Mouse (Mus musculus): ENCODE results near the gene Atg101. TPM values are rescaled to one million over a fixed set of nuclear protein-coding genes. Genes with fewer than 3 reads are reported as not detected.

Atg101 gene
- polyA plus RNA-seq (2015; fragmentation: Nextera tagmentation; extraction: Ambion mirVana): 74.8 and 79.8 TPM in 2 replicates

GRCm38 (mm10) chr15:101283911-101284750, at the start of gene Atg101:
TSS of gene Atg101 (plus strand) at chr15:101284272.
- WGBS: under 1% methylated on average over 61 of the region's 61 CpGs
- H3K9me3 ChIP-seq (replicated peaks; ENCODE audit: control insufficient read depth, low read length, poor library complexity, severe bottlenecking): no peaks in the 10 kb centered on the region
- H3K4me3 ChIP-seq (ENCODE audit: low read depth, low read length): peak within 1 kb of the TSS; percentile 80
- peak within 1 kb of the TSS; percentile 88 for H3K9ac ChIP-seq (ENCODE audit: low read depth, low read length)
- peak within 1 kb of the TSS; percentile 81 for H3K27ac ChIP-seq (ENCODE audit: low read length)
- peak within 1 kb of the TSS; percentile 91 for H3K4me2 ChIP-seq (ENCODE audit: low read length)
- H3K36me3 ChIP-seq (ENCODE audit: control insufficient read depth, insufficient read depth, low read length): peaks cover under 1% of the 10 kb centered on the region
- H3K27me3 ChIP-seq (ENCODE audit: control insufficient read depth, insufficient read depth, low read depth, low read length): no peaks in the 10 kb centered on the region
- peak; percentile 93 for ATAC-seq
- H3K4me1 ChIP-seq (ENCODE audit: control insufficient read depth, insufficient read depth, low read length): peaks cover 13% of the 10 kb centered on the region

DNA sequence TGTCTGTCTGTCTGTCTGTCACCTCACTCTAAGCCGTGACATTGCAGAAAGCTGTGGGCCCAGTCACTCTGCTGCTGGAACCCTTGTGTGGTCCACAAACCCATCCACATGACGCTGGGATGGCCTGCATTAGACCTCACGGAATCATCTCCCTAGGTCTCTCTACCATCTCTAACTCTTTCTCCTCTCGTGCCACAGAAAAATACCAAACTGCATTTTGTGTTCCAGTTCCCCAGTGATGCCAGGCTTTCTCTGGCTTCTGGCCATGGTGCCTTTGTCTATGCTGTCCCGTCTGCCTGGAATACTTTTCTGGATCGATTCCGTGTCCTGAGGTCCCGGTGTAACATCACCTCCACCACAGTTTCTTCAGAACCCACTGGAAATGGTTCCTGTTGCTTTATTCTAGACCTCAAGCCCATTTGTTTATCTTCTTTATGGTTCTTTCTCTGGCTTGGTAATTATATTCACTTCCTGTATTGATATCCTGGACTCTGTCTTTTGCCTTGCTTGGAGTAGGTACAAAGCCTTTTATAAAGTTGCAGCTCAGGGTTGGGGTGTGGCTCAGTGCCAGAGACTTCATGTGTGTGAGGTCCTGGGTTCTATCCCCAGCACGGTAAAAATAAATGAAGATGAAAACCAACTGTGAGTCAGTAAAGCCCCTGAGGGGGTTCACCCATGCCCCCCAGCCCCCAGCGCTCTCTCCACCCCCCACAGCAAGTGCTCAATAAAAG, 49.3 kb upstream of the Atg101 start:
- H3K9me3 ChIP-seq (replicated peaks; ENCODE audit: control insufficient read depth, low read length, poor library complexity, severe bottlenecking): no peaks in the 10 kb centered on the region
- no peak overlapping the region for H3K4me3 ChIP-seq (ENCODE audit: low read depth, low read length)
- H3K4me2 ChIP-seq (ENCODE audit: low read length): no peak overlapping the region
- no peak overlapping the region for H3K27ac ChIP-seq (ENCODE audit: low read length)
- H3K9ac ChIP-seq (ENCODE audit: low read depth, low read length): no peak overlapping the region
- H3K36me3 ChIP-seq (ENCODE audit: control insufficient read depth, insufficient read depth, low read length): no peaks in the 10 kb centered on the region; the same call in 1 of the 2 replicates
- 69% methylated on average over 10 of the region's 10 CpGs for WGBS
- H3K4me1 ChIP-seq (ENCODE audit: control insufficient read depth, insufficient read depth, low read length): 0 out of 2 replicates have a peak, but pooled peaks cover 3% of the 10 kb centered on the region
- ATAC-seq: no peak
- H3K27me3 ChIP-seq (ENCODE audit: control insufficient read depth, insufficient read depth, low read depth, low read length): no peaks in the 10 kb centered on the region

GRCm38 (mm10) chr15:101235342-101235698, 48.8 kb upstream of the Atg101 start:
- 32% methylated on average over 5 of the region's 5 CpGs for WGBS
- no peak overlapping the region for H3K9ac ChIP-seq (ENCODE audit: low read depth, low read length)
- ATAC-seq: no peak
- H3K4me1 ChIP-seq (ENCODE audit: control insufficient read depth, insufficient read depth, low read length): 0 out of 2 replicates have a peak, but pooled peaks cover 3% of the 10 kb centered on the region
- no peak overlapping the region for H3K4me2 ChIP-seq (ENCODE audit: low read length)
- no peak overlapping the region for H3K27ac ChIP-seq (ENCODE audit: low read length)
- H3K4me3 ChIP-seq (ENCODE audit: low read depth, low read length): no peak overlapping the region
- H3K27me3 ChIP-seq (ENCODE audit: control insufficient read depth, insufficient read depth, low read depth, low read length): no peaks in the 10 kb centered on the region
- no peaks in the 10 kb centered on the region; the same call in 1 of the 2 replicates for H3K36me3 ChIP-seq (ENCODE audit: control insufficient read depth, insufficient read depth, low read length)
- H3K9me3 ChIP-seq (replicated peaks; ENCODE audit: control insufficient read depth, low read length, poor library complexity, severe bottlenecking): no peaks in the 10 kb centered on the region

DNA sequence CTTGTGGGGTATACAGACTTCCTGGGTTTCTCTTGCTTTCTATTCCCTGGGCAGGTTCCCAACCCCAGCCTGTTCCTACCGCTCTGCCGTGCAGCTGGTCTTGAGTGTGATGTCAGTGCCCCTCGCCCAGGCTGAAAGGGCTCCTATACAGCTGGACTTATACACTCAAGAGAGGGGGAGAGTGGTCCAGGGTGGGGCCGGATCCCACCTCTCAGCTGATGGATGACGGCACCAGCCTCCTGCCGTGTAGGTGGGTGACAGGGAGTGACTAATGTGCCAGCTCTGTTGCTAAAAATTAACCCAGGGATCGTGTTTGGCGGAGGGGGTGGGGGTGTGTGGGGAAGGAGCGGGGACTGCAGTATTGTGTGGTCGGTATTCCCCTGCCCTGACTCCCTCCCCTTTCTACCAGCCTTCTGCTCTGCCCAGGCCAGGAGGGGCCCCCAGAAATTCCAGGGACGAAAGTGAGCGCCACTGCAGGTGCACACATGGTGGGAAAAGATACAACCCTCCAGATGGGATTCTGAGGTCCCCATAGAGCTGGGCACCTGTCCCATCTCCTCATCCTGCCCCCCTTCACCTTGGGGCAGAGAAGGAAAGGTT, 48.2 kb upstream of the Atg101 start:
- Histone ChIP-seq H3K27me3 (ENCODE audit: control insufficient read depth, insufficient read depth, low read depth, low read length) (no peaks in the 10 kb centered on the region), H3K9me3 (replicated peaks; ENCODE audit: control insufficient read depth, low read length, poor library complexity, severe bottlenecking) (no peaks in the 10 kb centered on the region), H3K4me3 (ENCODE audit: low read depth, low read length) (no peak overlapping the region), H3K4me2 (ENCODE audit: low read length) (no peak overlapping the region), H3K4me1 (ENCODE audit: control insufficient read depth, insufficient read depth, low read length) (peaks cover 3% of the 10 kb centered on the region; the same call in 1 of the 2 replicates), H3K9ac (ENCODE audit: low read depth, low read length) (no peak overlapping the region), H3K36me3 (ENCODE audit: control insufficient read depth, insufficient read depth, low read length) (no peaks in the 10 kb centered on the region; the same call in 1 of the 2 replicates), H3K27ac (ENCODE audit: low read length) (no peak overlapping the region)
- WGBS: 49% methylated on average over 12 of the region's 12 CpGs
- ATAC-seq: no peak

DNA sequence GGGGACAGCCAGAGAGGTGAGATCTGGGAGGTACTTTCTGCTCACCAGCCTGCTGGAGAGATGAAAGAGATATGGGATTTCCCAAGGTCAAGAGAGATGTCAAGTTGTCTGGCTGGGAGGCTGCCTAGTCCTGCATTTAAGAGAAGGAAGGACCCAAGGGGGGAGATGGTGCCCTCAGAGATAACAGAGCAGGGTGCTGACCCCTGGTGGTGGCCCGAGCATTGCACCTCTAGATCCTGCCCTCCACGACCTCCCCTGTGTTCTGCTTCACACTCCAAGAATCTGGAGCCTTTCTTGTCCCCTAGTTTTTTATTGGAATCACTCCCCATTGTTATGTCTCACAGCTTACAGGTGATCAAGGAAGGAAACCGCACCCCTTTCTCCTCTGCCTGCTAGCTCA, 47.2 kb upstream of the Atg101 start:
- H3K36me3 ChIP-seq (ENCODE audit: control insufficient read depth, insufficient read depth, low read length): no peaks in the 10 kb centered on the region
- H3K9me3 ChIP-seq (replicated peaks; ENCODE audit: control insufficient read depth, low read length, poor library complexity, severe bottlenecking): no peaks in the 10 kb centered on the region
- ATAC-seq: no peak
- no peak overlapping the region for H3K4me3 ChIP-seq (ENCODE audit: low read depth, low read length)
- no peak overlapping the region for H3K4me2 ChIP-seq (ENCODE audit: low read length)
- H3K4me1 ChIP-seq (ENCODE audit: control insufficient read depth, insufficient read depth, low read length): peaks cover 5% of the 10 kb centered on the region; the same call in 1 of the 2 replicates
- no peaks in the 10 kb centered on the region for H3K27me3 ChIP-seq (ENCODE audit: control insufficient read depth, insufficient read depth, low read depth, low read length)
- H3K9ac ChIP-seq (ENCODE audit: low read depth, low read length): no peak overlapping the region
- WGBS: 8% methylated on average over 3 of the region's 3 CpGs
- H3K27ac ChIP-seq (ENCODE audit: low read length): no peak overlapping the region

GRCm38 (mm10) chr15:101238885-101239511, 45.1 kb upstream of the Atg101 start:
- Histone ChIP-seq H3K36me3 (ENCODE audit: control insufficient read depth, insufficient read depth, low read length) (no peaks in the 10 kb centered on the region), H3K4me3 (ENCODE audit: low read depth, low read length) (peak overlapping the region; percentile 25), H3K27me3 (ENCODE audit: control insufficient read depth, insufficient read depth, low read depth, low read length) (no peaks in the 10 kb centered on the region), H3K4me1 (ENCODE audit: control insufficient read depth, insufficient read depth, low read length) (peaks cover 5% of the 10 kb centered on the region; the same call in 1 of the 2 replicates), H3K9ac (ENCODE audit: low read depth, low read length) (peak overlapping the region; percentile 56), H3K9me3 (replicated peaks; ENCODE audit: control insufficient read depth, low read length, poor library complexity, severe bottlenecking) (no peaks in the 10 kb centered on the region), H3K4me2 (ENCODE audit: low read length) (peak overlapping the region; percentile 53), H3K27ac (ENCODE audit: low read length) (no peak overlapping the region)
- ATAC-seq: peak; percentile 56
- WGBS: 5% methylated on average over 28 of the region's 28 CpGs

DNA sequence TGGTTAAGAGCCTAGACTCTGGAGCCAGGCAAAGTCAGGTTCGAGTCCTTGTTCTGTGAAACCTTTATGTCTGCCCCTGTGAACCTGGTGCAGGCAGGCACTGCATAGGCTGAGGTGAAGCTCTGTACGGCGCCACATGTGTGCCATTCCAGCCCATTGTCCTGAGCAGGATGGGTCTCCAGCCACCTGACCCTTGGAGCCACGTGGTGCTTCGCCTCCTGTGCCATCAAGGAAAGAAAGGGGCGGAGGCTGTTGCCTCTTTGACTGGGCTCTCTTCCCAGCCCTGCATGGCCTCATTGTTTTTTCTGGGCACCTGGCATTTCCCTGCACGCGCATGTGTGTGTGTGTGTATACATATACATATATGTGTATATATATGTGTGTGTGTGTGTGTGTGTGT, 44.3 kb upstream of the Atg101 start:
- H3K27me3 ChIP-seq (ENCODE audit: control insufficient read depth, insufficient read depth, low read depth, low read length): no peaks in the 10 kb centered on the region
- ATAC-seq: no peak
- no peaks in the 10 kb centered on the region for H3K9me3 ChIP-seq (replicated peaks; ENCODE audit: control insufficient read depth, low read length, poor library complexity, severe bottlenecking)
- H3K27ac ChIP-seq (ENCODE audit: low read length): no peak overlapping the region
- peaks cover 5% of the 10 kb centered on the region; the same call in 1 of the 2 replicates for H3K4me1 ChIP-seq (ENCODE audit: control insufficient read depth, insufficient read depth, low read length)
- no peak overlapping the region for H3K9ac ChIP-seq (ENCODE audit: low read depth, low read length)
- no peak overlapping the region for H3K4me3 ChIP-seq (ENCODE audit: low read depth, low read length)
- WGBS: 65% methylated on average over 8 of the region's 8 CpGs
- H3K4me2 ChIP-seq (ENCODE audit: low read length): no peak overlapping the region
- H3K36me3 ChIP-seq (ENCODE audit: control insufficient read depth, insufficient read depth, low read length): no peaks in the 10 kb centered on the region

- Histone ChIP-seq H3K4me3 (ENCODE audit: low read depth, low read length) (peak overlapping the region; percentile 13), H3K9ac (ENCODE audit: low read depth, low read length) (no peak overlapping the region), H3K9me3 (replicated peaks; ENCODE audit: control insufficient read depth, low read length, poor library complexity, severe bottlenecking) (no peaks in the 10 kb centered on the region), H3K4me2 (ENCODE audit: low read length) (peak overlapping the region; percentile 48), H3K27ac (ENCODE audit: low read length) (no peak overlapping the region), H3K36me3 (ENCODE audit: control insufficient read depth, insufficient read depth, low read length) (no peaks in the 10 kb centered on the region), H3K4me1 (ENCODE audit: control insufficient read depth, insufficient read depth, low read length) (peaks cover 6% of the 10 kb centered on the region; the same call in 1 of the 2 replicates), H3K27me3 (ENCODE audit: control insufficient read depth, insufficient read depth, low read depth, low read length) (no peaks in the 10 kb centered on the region)
- WGBS: 11% methylated on average over 10 of the region's 10 CpGs
- peak; percentile 53 for ATAC-seq
Measured at GRCm38 (mm10) chr15:101240799-101241204, 43.3 kb upstream of the Atg101 start.

Measured in midbrain, embryonic 16.5 days (tissue).